Mouse (Mus musculus) hindbrain, postnatal 0 days (tissue): Measurements from ENCODE around the gene Gata1. TPM values are rescaled to one million over a fixed set of nuclear protein-coding genes. Genes with fewer than 3 reads are reported as not detected.
"Not testable (repeated sequence)": the region's sequence is repeated elsewhere in the genome, so short reads cannot be mapped to it uniquely, and the experiment has no call there.

Source experiments
- ATAC-seq: fragments of 200-750 bp; cut with Nextera tagmentation; 2 replicates; pipeline ENCODE4 v1.8.0; 2017; ENCODE audit warnings: mild to moderate bottlenecking, moderate TSS enrichment, moderate library complexity
- DNase-seq: peaks from one replicate; pipeline ENCODE4 v3.0.0-alpha.2; 2015; ENCODE audit warnings: low spot score
- H3K27ac ChIP-seq: fragments of 300-500 bp; sonication (generic); 2 replicates; pipeline ENCODE4 v1.5.1; 2014; ENCODE audit warnings: mild to moderate bottlenecking
- H3K27me3 ChIP-seq: fragments of 300-500 bp; sonication (generic); 2 replicates; pipeline ENCODE4 v1.6.1; 2014; ENCODE audit warnings: low read length, mixed read lengths; ENCODE audit not compliant: insufficient read depth
- H3K36me3 ChIP-seq: fragments of 300-500 bp; sonication (generic); 2 replicates; pipeline ENCODE4 v1.6.1; 2014; ENCODE audit warnings: low read length, mixed read lengths; ENCODE audit not compliant: insufficient read depth
- H3K4me1 ChIP-seq: fragments of 300-500 bp; sonication (generic); 2 replicates; pipeline ENCODE4 v1.6.1; 2014; ENCODE audit warnings: antibody characterized with exemption, low read length, mixed read lengths; ENCODE audit not compliant: insufficient read depth
- H3K4me2 ChIP-seq: fragments of 300-500 bp; sonication (generic); 2 replicates; pipeline ENCODE4 v1.6.1; 2014; ENCODE audit warnings: low read depth, mild to moderate bottlenecking, low read length, moderate library complexity, mixed read lengths
- H3K4me3 ChIP-seq: fragments of 300-500 bp; sonication (generic); 2 replicates; pipeline ENCODE4 v1.5.1; 2014; ENCODE audit warnings: low read length
- H3K9ac ChIP-seq: fragments of 300-500 bp; sonication (generic); replicated peaks from 2 replicates; pipeline ENCODE4 v1.6.1; 2014; ENCODE audit warnings: mild to moderate bottlenecking, low read length, moderate library complexity, mixed read lengths
- H3K9me3 ChIP-seq: fragments of 300-500 bp; sonication (generic); 2 replicates; pipeline ENCODE4 v1.6.1; 2016; ENCODE audit warnings: low read length, mixed read lengths
- CTCF ChIP-seq: IDR thresholded peaks from 2 replicates; pipeline ENCODE4 v1.5.1; 2016; ENCODE audit warnings: antibody characterized with exemption, control low read depth, low read depth
- WGBS: fragments of 180-500 bp; shearing (Covaris S2); extraction: QIAGEN DNeasy Blood & Tissue Kit; methylation state at CpG from one replicate; pipeline ENCODE4 v1.1.7; 2014; 5-methylcytosine and 5-hydroxymethylcytosine counted together
- polyA plus RNA-seq: library from polyadenylated mRNA; unstranded; fragments of >200 nt; fragmentation: Nextera tagmentation; extraction: Ambion mirVana; gene quantifications from 2 replicates; pipeline ENCODE4 v1.2.1, GENCODE M21; 2015
- total RNA-seq: library from RNA; depleted of rRNA; stranded (reverse); fragments of >200 nt; gene quantifications from 2 replicates; pipeline ENCODE4 v1.2.3, GENCODE M21; 2014; rRNA removed

Gata1 gene
- total RNA-seq = not detected in 2 replicates
- not detected in 2 replicates for polyA plus RNA-seq

- no peaks in the 10 kb centered on the region for H3K9me3 ChIP-seq
- H3K27me3 ChIP-seq = no peaks in the 10 kb centered on the region
- no peaks in the 10 kb centered on the region for H3K4me1 ChIP-seq
- no peak within 1 kb of the TSS for H3K9ac ChIP-seq
- H3K4me2 ChIP-seq = no peak within 1 kb of the TSS
- DNase-seq (no peak), ATAC-seq (no peak)
- H3K4me3 ChIP-seq = no peak within 1 kb of the TSS
- WGBS = 90% methylated on average over 11 of the region's 11 CpGs
- no peaks in the 10 kb centered on the region for H3K36me3 ChIP-seq
- no peak within 1 kb of the TSS for H3K27ac ChIP-seq
- no peak for TF ChIP-seq CTCF
Observed at GRCm38 (mm10) chrX:7977892-7978291, at the start of gene Gata1. Gene Gata1 (minus strand): TSS chrX:7978071.

GRCm38 (mm10) chrX:8026811-8027210 lies 48.9 kb upstream of the Gata1 start:
- no peak overlapping the region for H3K27ac ChIP-seq
- H3K9me3 ChIP-seq = no peaks in the 10 kb centered on the region
- H3K36me3 ChIP-seq = no peaks in the 10 kb centered on the region
- H3K4me2 ChIP-seq = no peak overlapping the region
- no peak for DNase-seq
- no peak overlapping the region for H3K9ac ChIP-seq
- no peak for ATAC-seq
- H3K4me1 ChIP-seq = no peaks in the 10 kb centered on the region
- 84% methylated on average over 4 of the region's 4 CpGs for WGBS
- TF ChIP-seq CTCF = no peak
- no peaks in the 10 kb centered on the region for H3K27me3 ChIP-seq
- H3K4me3 ChIP-seq = no peak overlapping the region

GRCm38 (mm10) chrX:8024795-8025194 lies 46.9 kb upstream of the Gata1 start:
- ATAC-seq (no peak), DNase-seq (no peak)
- H3K4me3 ChIP-seq = no peak overlapping the region
- H3K9ac ChIP-seq = no peak overlapping the region
- no peak overlapping the region for H3K27ac ChIP-seq
- H3K27me3 ChIP-seq = no peaks in the 10 kb centered on the region
- 64% methylated on average over 2 of the region's 2 CpGs for WGBS
- TF ChIP-seq CTCF = no peak
- H3K9me3 ChIP-seq = no peaks in the 10 kb centered on the region
- no peaks in the 10 kb centered on the region for H3K4me1 ChIP-seq
- H3K36me3 ChIP-seq = no peaks in the 10 kb centered on the region
- no peak overlapping the region for H3K4me2 ChIP-seq

- peak; percentile 2 for DNase-seq
- Histone ChIP-seq H3K4me1 (no peaks in the 10 kb centered on the region), H3K27ac (no peak overlapping the region), H3K27me3 (no peaks in the 10 kb centered on the region), H3K9ac (no peak overlapping the region), H3K9me3 (no peaks in the 10 kb centered on the region), H3K36me3 (no peaks in the 10 kb centered on the region), H3K4me3 (no peak overlapping the region), H3K4me2 (no peak overlapping the region)
- peak; percentile 39; the same call in 1 of the 2 replicates for TF ChIP-seq CTCF
- 65% methylated on average over 2 of the region's 2 CpGs for WGBS
- no peak for ATAC-seq
Observed at GRCm38 (mm10) chrX:8020111-8020778, 42.4 kb upstream of the Gata1 start.

- 66% methylated on average over 2 of the region's 2 CpGs for WGBS
- H3K9me3 ChIP-seq = no peaks in the 10 kb centered on the region
- H3K9ac ChIP-seq = no peak within 1 kb of the TSS
- no peaks in the 10 kb centered on the region for H3K36me3 ChIP-seq
- no peaks in the 10 kb centered on the region for H3K27me3 ChIP-seq
- ATAC-seq (no peak), DNase-seq (no peak)
- H3K27ac ChIP-seq = no peak within 1 kb of the TSS
- no peaks in the 10 kb centered on the region for H3K4me1 ChIP-seq
- H3K4me3 ChIP-seq = no peak within 1 kb of the TSS
- no peak within 1 kb of the TSS for H3K4me2 ChIP-seq
- no peak for TF ChIP-seq CTCF
Observed at GRCm38 (mm10) chrX:8018286-8018685, 40.4 kb upstream of the Gata1 start, which contains the start of gene Glod5. Gene Glod5 (minus strand): TSS chrX:8018492.

- 15% methylated on average over 5 of the region's 5 CpGs for WGBS
- Histone ChIP-seq H3K4me3 (no peak overlapping the region), H3K9me3 (no peaks in the 10 kb centered on the region), H3K36me3 (no peaks in the 10 kb centered on the region), H3K27ac (no peak overlapping the region), H3K9ac (no peak overlapping the region), H3K4me1 (no peaks in the 10 kb centered on the region), H3K4me2 (no peak overlapping the region), H3K27me3 (no peaks in the 10 kb centered on the region)
- DNase-seq = peak; percentile 67
- ATAC-seq = no peak
- TF ChIP-seq CTCF = peak; percentile 71
Observed at GRCm38 (mm10) chrX:8017142-8017541, 39.3 kb upstream of the Gata1 start.

- H3K9me3 ChIP-seq, H3K36me3 ChIP-seq, H3K27ac ChIP-seq, H3K27me3 ChIP-seq, ATAC-seq, H3K4me1 ChIP-seq, H3K4me3 ChIP-seq, H3K9ac ChIP-seq, DNase-seq, H3K4me2 ChIP-seq: not testable (repeated sequence)
- WGBS = 25% methylated on average over 7 of the region's 7 CpGs
- TF ChIP-seq CTCF = peak; percentile 24; the same call in 1 of the 2 replicates
Observed at GRCm38 (mm10) chrX:8015675-8016074, 37.8 kb upstream of the Gata1 start.
